Mouse (Mus musculus): ENCODE measurements around the gene Fbxl13.

DNA sequence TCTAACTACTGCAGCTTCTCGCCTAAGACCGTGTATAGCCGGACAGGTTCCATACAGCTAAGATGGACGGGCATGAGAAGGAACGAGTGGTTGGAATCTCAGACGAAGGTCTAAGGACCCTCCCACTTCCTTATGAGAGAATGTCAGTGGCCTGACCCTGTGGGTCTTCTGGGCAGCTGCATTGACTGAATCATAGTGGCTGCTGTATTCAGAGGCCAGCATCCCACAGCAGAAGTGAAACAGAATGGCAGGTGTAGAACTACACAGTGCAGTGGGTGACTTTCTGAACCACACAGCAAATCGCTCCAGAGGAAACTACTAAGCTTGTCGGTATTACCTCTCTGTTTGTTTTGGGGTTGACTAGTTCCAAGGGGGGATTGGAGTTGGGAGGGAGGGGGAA is 140.3 kb downstream of the Fbxl13 start:
- TF ChIP-seq CTCF (conservative IDR thresholded peaks at IDR 0.05; ENCODE audit: low read length) (no peak), POU5F1 (IDR thresholded peaks at IDR 0.05; ENCODE audit: borderline replicate concordance, low read length) (no peak)
